Mouse (Mus musculus) hindbrain, embryonic 15.5 days (tissue): ENCODE measurements around the gene Lrp1. TPM values are rescaled to one million over a fixed set of nuclear protein-coding genes. Genes with fewer than 3 reads are reported as not detected.

Experiments
- ATAC-seq: fragments of 200-750 bp; cut with Nextera tagmentation; 2 replicates; pipeline ENCODE4 v1.8.0; 2017; ENCODE audit warnings: low read depth, moderate number of reproducible peaks, moderate TSS enrichment; ENCODE audit not compliant: low FRiP score
- H3K27ac ChIP-seq: fragments of 300-500 bp; sonication (generic); replicated peaks from 2 replicates; pipeline ENCODE4 v1.5.1; 2015; ENCODE audit warnings: mild to moderate bottlenecking, inconsistent platforms
- H3K27me3 ChIP-seq: fragments of 300-500 bp; sonication (generic); 2 replicates; pipeline ENCODE4 v1.6.1; 2015; ENCODE audit warnings: control low read depth, inconsistent platforms
- H3K36me3 ChIP-seq: fragments of 300-500 bp; sonication (generic); 2 replicates; pipeline ENCODE4 v1.6.1; 2015; ENCODE audit warnings: control low read depth, inconsistent platforms
- H3K4me1 ChIP-seq: fragments of 300-500 bp; sonication (generic); replicated peaks from 2 replicates; pipeline ENCODE4 v1.6.1; 2015; ENCODE audit warnings: control low read depth, inconsistent platforms
- H3K4me2 ChIP-seq: fragments of 300-500 bp; sonication (generic); 2 replicates; pipeline ENCODE4 v1.6.1; 2015; ENCODE audit warnings: moderate library complexity, mild to moderate bottlenecking, inconsistent platforms
- H3K4me3 ChIP-seq: fragments of 300-500 bp; sonication (generic); 2 replicates; pipeline ENCODE4 v1.5.1; 2015; ENCODE audit warnings: mild to moderate bottlenecking, inconsistent platforms
- H3K9ac ChIP-seq: fragments of 300-500 bp; sonication (generic); 2 replicates; pipeline ENCODE4 v1.6.1; 2015; ENCODE audit warnings: inconsistent platforms
- H3K9me3 ChIP-seq: fragments of 300-500 bp; sonication (generic); 2 replicates; pipeline ENCODE4 v1.6.1; 2016; ENCODE audit warnings: control low read depth, inconsistent platforms
- WGBS: fragments of 180-500 bp; shearing (Covaris S2); methylation state at CpG from one replicate; pipeline ENCODE4 v1.1.7; 2015; 5-methylcytosine and 5-hydroxymethylcytosine counted together
- polyA plus RNA-seq: library from polyadenylated mRNA; unstranded; fragments of >200 nt; fragmentation: Nextera tagmentation; extraction: Ambion mirVana; gene quantifications from 2 replicates; pipeline ENCODE4 v1.2.1, GENCODE M21; 2015

Gene Lrp1
- polyA plus RNA-seq, 1 experiment from 2014 or later, result 114 TPM

DNA sequence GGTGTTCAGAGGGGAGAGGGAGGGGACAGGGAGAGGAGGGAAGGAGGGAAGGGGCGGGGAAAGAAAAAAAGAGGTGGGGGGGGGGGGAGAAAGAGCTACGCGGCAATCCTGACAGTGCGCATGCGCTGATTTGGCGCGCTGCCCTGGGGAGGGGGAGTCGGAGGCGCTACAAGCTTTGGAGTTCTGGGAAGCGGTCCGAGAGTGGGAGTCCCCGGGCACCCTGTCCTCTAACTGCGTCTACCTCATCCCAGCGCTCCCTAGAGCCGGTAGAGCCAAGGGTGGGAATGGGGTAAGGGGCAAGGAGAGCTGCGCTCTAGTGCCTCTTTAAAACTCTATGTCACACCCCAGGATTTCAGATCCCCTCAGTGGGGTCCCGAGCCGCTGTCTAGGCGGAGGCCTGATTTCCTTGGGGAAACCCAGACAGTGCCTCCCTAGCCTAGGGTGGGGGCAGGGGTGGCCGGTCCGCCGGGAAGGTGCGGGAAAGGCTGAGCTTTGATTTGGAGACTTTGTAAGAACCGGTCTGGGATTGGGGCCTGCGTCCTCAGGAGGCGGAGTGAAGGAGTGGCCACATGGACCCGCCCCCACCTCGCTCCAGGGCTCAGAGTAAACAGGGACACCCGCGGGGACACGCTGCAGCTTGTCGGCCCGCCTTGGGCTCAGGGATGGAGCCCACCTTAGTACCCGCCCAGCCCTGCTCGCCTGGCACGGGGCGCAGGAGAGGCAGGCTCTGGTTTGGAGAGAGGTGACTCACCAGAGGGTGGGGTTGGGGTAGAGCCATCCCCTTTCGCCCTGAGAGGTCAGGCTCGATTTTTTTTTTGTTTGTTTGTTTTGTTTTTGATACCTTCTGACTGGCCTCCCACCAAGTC, 476 bp upstream of the Lrp1 start:
- peak; percentile 84 for ATAC-seq
- Histone ChIP-seq H3K4me1 (peaks cover 33% of the 10 kb centered on the region), H3K4me3 (peak overlapping the region; percentile 71), H3K4me2 (peak overlapping the region; percentile 87), H3K27me3 (no peaks in the 10 kb centered on the region), H3K36me3 (no peaks in the 10 kb centered on the region), H3K9ac (peak overlapping the region; percentile 43), H3K9me3 (no peaks in the 10 kb centered on the region), H3K27ac (peak overlapping the region; percentile 82)
- WGBS, result under 1% methylated on average over 36 of the region's 39 CpGs

DNA sequence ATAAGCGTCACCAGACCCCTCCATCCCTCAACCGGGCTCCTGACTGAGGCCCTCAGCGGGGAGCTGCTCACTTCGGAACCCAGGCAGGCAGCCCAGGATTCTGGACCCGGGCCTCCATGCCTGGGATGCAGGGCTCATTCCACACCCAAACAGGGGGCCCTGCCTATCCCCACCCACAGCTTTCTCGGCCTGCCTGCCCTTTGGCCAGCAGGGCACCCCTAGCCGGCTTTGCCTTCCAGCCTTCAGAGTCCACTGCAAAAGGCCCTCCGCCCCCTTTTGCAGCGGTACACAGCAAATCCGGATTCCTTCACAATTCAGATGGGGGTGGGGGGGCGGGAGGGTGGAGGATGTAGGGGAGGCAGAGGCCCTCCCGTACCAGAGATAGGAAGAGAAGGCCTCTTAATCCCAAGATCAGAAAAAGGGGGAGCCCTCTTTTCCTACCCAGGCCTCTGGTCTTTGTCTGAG, 975 bp downstream of the Lrp1 start:
- Histone ChIP-seq H3K36me3 (no peaks in the 10 kb centered on the region), H3K4me2 (peak overlapping the region; percentile 87), H3K9me3 (no peaks in the 10 kb centered on the region), H3K9ac (peak overlapping the region; percentile 70), H3K4me1 (peaks cover 47% of the 10 kb centered on the region), H3K27me3 (no peaks in the 10 kb centered on the region), H3K27ac (peak overlapping the region; percentile 86), H3K4me3 (peak overlapping the region; percentile 71)
- under 1% methylated on average over 12 of the region's 12 CpGs for WGBS
- peak; percentile 2; the same call in 1 of the 2 replicates for ATAC-seq

DNA sequence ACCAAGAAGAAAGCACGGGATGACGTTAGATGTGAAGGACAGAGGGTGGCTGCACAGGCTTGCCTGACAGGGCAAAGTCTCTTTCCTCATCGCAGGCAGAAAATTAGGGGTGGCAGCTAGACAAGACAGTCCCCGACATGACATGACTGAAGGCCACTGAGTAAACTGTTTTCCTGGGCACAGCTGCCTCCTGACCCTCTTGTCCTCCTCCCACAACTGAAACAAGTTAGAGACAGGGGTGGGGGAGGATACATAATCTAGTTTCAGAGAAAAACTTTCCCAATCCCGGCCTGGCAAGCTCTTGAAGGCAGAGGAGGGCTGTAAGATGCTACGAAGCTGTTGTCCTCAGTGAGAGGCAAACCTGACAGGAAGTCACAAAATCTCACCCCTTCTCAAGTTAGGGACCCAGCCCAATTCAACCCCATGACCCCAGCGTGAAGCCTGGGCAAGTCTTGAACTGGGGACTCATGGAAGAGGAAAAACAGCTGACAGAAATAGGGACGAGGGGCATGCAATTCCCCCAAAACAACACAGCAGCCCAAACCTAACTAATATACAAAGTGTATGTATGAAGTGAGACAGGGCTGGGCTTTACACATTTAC, 1.7 kb downstream of the Lrp1 start:
- ATAC-seq, result no peak
- Histone ChIP-seq H3K27me3 (no peaks in the 10 kb centered on the region), H3K4me2 (peak overlapping the region; percentile 87), H3K27ac (peak overlapping the region; percentile 86), H3K9ac (peak overlapping the region; percentile 70), H3K4me3 (peak overlapping the region; percentile 71), H3K4me1 (peaks cover 55% of the 10 kb centered on the region), H3K36me3 (no peaks in the 10 kb centered on the region), H3K9me3 (no peaks in the 10 kb centered on the region)
- WGBS, result 23% methylated on average over 8 of the region's 8 CpGs

DNA sequence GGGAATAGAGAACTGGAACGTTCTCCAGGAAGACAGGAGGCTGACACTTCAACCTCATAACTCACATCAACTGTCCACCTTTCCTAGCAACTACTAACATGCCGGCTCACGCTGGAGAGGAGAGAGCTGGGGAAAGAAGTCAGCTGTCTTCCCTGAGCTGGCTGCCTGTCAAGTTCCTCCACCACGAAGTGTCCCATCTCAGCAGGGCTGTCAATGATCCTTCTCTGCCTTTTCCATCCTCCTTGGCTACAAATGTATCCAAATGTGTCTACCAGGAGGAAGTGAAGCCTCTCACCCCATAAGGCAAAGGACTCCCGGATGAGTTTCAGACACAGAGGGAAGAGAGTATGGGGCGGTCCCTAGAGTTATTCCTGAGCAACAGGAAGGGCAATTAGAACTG, 2.8 kb downstream of the Lrp1 start:
- Histone ChIP-seq H3K9ac (0 out of 2 replicates have a peak overlapping the region, but pooled peaks have one; percentile 70), H3K27me3 (no peaks in the 10 kb centered on the region), H3K36me3 (no peaks in the 10 kb centered on the region), H3K9me3 (no peaks in the 10 kb centered on the region), H3K4me3 (peak overlapping the region; percentile 71), H3K4me2 (peak overlapping the region; percentile 87), H3K27ac (no peak overlapping the region), H3K4me1 (peaks cover 62% of the 10 kb centered on the region)
- no peak for ATAC-seq
- WGBS, result 38% methylated on average over 6 of the region's 6 CpGs

DNA sequence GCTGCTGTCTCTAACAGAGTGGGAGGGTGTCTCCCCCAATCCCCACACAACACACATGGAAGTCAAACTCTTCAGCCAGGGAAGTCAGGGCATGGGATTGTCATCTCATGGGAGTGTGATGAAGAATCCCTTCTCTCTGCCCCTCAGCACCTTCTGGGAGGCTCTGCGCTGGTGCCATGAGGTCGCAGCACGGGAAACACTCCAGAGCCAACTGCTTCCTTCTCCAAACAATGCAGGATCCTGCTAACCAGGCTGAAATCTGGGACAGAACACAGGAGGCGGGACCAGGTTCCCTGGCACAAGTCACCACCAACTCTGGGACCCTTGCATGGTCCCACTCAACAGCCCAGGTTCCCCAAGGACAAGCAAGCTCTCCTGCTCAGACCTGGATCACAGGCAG, 3.7 kb downstream of the Lrp1 start:
- peak overlapping the region; percentile 19; the same call in 1 of the 2 replicates for H3K9ac ChIP-seq
- no peak for ATAC-seq
- no peak overlapping the region for H3K27ac ChIP-seq
- H3K4me3 ChIP-seq, result no peak overlapping the region
- H3K4me1 ChIP-seq, result peaks cover 62% of the 10 kb centered on the region
- H3K9me3 ChIP-seq, result no peaks in the 10 kb centered on the region
- H3K4me2 ChIP-seq, result peak overlapping the region; percentile 87
- WGBS, result 62% methylated on average over 4 of the region's 4 CpGs
- no peaks in the 10 kb centered on the region for H3K27me3 ChIP-seq
- peaks cover 4% of the 10 kb centered on the region for H3K36me3 ChIP-seq

DNA sequence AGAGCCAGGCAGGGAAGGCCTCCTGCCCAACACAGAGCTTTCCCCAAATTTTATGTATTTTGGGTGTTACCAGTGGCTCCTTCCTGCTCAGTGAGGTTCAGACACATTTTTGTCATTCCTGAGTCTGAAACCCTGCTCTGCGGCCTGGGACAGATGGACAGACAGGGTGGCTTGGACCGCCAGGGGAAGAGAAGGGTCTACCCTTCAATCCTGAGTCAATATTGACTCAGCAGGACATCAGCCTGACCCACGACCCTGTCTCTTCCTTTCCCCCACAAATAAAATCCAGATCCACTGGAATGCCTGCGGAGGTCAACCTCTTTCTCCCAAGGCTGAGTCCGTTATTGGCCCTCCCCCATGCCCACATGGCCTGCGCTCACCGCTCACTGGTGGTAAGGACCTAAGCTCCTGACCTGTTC, 4.7 kb downstream of the Lrp1 start:
- no peak for ATAC-seq
- Histone ChIP-seq H3K27me3 (no peaks in the 10 kb centered on the region), H3K27ac (peak overlapping the region; percentile 77), H3K9ac (0 out of 2 replicates have a peak overlapping the region, but pooled peaks have one; percentile 5), H3K4me1 (peaks cover 62% of the 10 kb centered on the region), H3K4me3 (no peak overlapping the region), H3K36me3 (peaks cover 14% of the 10 kb centered on the region), H3K9me3 (no peaks in the 10 kb centered on the region), H3K4me2 (0 out of 2 replicates have a peak overlapping the region, but pooled peaks have one; percentile 10)
- WGBS, result 56% methylated on average over 7 of the region's 7 CpGs

DNA sequence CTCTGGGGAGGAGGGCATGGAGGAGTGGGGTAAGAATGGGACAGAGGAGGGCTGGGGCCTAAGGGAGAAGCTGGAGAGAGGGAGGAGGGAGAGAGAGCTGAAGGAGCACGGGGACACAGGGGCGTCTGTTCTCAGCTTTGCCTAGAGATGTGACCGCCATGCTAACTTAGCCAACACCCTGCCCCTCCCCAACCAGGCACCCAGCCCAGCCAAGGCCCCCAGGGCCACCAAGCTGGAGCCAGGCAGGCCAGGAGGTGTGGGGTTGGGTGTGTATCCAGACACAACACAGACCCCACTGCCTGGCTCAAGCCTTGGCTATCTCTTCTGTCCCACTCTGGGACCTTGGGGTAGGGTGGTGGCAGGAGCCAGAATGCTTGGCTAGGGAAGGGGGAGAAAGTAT, 5.4 kb downstream of the Lrp1 start:
- 0 out of 2 replicates have a peak overlapping the region, but pooled peaks have one; percentile 5 for H3K9ac ChIP-seq

DNA sequence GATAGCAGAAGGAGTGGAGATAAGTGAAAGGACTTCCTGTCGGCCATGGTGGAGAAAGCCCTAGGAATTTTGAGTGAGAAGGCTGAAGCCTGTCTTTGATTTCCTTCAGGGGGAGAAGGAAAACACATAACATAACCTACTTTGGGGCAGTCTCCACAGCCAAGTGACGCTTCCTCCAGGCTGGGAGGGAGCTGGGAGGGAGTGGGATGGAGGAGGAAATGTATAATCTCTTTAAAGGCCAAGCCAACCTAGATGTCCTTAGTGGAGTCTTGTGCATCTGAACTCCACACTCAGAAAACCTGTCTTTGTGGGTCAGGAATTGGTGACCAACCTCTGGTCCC, 5.9 kb downstream of the Lrp1 start:
- Histone ChIP-seq H3K36me3 (peaks cover 24% of the 10 kb centered on the region), H3K4me2 (0 out of 2 replicates have a peak overlapping the region, but pooled peaks have one; percentile 4), H3K9me3 (no peaks in the 10 kb centered on the region), H3K4me1 (peaks cover 62% of the 10 kb centered on the region), H3K27ac (peak overlapping the region; percentile 77), H3K4me3 (no peak overlapping the region), H3K27me3 (no peaks in the 10 kb centered on the region), H3K9ac (no peak overlapping the region)
- WGBS, result 35% methylated on average over 2 of the region's 2 CpGs
- no peak for ATAC-seq

More for the DNA sequence above, 5.4 kb downstream of the Lrp1 start:
- peak overlapping the region; percentile 77 for H3K27ac ChIP-seq
- no peaks in the 10 kb centered on the region for H3K9me3 ChIP-seq
- peaks cover 62% of the 10 kb centered on the region for H3K4me1 ChIP-seq
- H3K27me3 ChIP-seq, result no peaks in the 10 kb centered on the region
- no peak overlapping the region for H3K4me3 ChIP-seq
- 0 out of 2 replicates have a peak overlapping the region, but pooled peaks have one; percentile 10 for H3K4me2 ChIP-seq
- H3K36me3 ChIP-seq, result peaks cover 18% of the 10 kb centered on the region
- ATAC-seq, result no peak
- 42% methylated on average over 3 of the region's 3 CpGs for WGBS

DNA sequence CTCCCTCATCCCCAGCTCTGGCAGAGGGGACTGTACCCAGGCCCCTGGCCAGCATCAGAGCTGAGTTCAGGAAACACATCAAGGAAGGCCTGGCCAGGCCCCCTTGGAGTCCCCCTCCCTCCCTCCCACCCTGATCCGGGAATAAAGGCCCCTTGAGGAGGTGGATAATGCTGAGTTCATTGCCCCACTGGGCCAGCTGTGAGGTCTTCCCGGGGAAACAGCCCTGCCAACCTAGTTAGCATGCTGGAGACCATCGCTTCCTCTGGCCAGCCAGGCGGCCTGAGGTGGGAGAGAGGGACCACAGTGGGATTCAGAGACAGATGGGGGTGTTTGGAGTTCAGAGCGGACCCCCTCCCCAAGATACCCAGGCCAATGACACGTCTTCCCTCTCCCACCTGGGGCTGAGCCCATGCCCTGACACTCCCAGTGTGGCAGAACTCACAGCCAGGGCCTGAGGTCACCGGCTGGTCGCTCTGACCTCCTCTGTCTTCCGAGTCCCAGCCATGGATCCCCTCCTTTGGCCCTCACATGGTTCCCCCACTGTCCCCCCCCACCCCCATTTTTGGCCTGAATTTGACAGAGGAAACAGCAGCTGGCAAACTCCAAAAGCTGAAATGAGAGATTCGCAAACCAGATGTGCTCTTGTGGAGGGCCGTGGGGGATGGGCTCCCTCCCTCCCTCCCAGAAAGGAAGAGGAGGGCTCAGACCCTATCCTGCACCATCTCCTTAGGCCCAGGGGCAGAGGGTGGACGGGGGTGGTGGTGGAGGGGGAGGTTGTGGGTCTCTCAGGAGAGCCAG, 6.5 kb downstream of the Lrp1 start:
- H3K9ac ChIP-seq, result no peak overlapping the region
- no peak overlapping the region for H3K4me3 ChIP-seq
- peak overlapping the region; percentile 77 for H3K27ac ChIP-seq
- H3K36me3 ChIP-seq, result peaks cover 30% of the 10 kb centered on the region
- ATAC-seq, result peak; percentile 60
- no peaks in the 10 kb centered on the region for H3K27me3 ChIP-seq
- no peaks in the 10 kb centered on the region for H3K9me3 ChIP-seq
- peaks cover 60% of the 10 kb centered on the region for H3K4me1 ChIP-seq
- H3K4me2 ChIP-seq, result peak overlapping the region; percentile 30
- WGBS, result 23% methylated on average over 12 of the region's 12 CpGs

DNA sequence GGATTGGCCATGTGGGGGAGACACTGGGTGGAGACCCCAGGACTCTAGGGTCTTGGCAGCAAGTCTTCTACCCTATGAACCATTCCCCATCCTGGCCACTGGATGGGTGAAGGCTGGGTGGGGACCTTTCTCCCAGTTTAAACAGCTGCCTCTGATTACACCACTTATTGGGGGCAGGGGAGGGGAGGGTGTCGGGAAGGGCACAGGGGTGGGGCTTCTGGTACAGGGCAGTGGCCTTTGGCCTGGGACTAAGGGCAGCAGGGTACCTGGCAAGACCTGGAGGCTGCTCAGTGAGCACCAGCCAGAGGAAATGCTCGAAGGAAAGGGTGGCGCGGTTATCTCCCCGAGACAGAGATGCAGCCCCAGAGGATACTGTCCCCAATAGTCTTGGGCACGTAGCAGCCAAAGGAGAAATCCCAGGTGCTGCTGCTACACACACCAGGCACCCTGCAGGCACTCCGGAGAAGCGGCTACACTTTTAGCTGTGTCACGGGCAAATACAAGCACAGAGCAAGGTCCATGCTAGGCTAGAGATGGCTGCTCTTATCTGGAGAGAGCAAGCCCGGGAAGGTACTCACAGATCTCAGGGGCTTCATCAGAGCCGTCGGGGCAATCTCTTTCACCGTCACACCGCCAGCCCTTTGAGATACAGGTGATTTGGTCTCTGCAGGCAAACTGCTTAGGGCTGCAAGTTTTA, 8.7 kb downstream of the Lrp1 start:
- Histone ChIP-seq H3K9me3 (no peaks in the 10 kb centered on the region), H3K27ac (no peak overlapping the region), H3K4me3 (no peak overlapping the region), H3K27me3 (no peaks in the 10 kb centered on the region), H3K9ac (no peak overlapping the region), H3K4me1 (peaks cover 37% of the 10 kb centered on the region), H3K36me3 (peaks cover 44% of the 10 kb centered on the region), H3K4me2 (no peak overlapping the region)
- 92% methylated on average over 14 of the region's 14 CpGs for WGBS
- ATAC-seq, result no peak

DNA sequence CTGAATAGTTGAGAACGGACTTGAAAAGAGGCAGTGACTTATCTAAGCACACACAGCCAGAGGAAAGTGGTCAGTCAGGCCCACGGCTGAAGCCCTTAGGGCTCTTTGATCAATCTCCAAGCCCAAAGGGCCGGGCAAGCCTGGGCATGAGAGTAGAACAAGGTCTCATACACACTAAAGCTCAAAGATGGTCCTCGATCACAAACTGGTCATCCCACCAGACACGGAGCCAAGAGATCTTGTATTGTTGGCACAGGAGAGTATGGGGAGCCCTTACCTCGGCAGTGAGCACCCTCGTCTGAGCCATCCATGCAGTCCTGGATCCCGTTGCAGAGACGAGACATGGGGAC, 10.9 kb downstream of the Lrp1 start:
- Histone ChIP-seq H3K36me3 (peaks cover 65% of the 10 kb centered on the region), H3K27me3 (no peaks in the 10 kb centered on the region), H3K9me3 (no peaks in the 10 kb centered on the region), H3K4me2 (no peak overlapping the region), H3K4me1 (peaks cover 16% of the 10 kb centered on the region), H3K27ac (no peak overlapping the region), H3K4me3 (no peak overlapping the region), H3K9ac (no peak overlapping the region)
- WGBS, result 91% methylated on average over 9 of the region's 9 CpGs
- ATAC-seq, result no peak
